Mouse (Mus musculus): ENCODE results near the gene Tubg1.

DNA sequence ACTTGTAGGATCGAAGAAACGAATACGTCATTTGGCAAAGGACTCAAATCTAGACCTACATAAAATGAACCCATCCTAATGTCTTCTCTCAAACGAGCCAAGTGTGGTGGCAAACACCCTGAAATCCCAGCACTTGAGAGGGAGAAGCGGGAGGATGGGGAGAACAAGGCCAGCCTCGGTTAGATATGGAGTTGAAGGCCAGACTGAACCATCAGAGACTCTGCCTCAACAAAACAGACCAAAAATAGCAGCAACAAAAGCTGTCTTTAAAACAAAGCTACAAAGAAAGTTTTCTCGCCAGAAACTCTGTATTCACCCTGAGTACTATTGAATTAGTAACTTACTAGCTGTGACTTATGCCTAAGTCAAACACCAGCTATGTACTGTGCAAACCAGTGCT, 17.3 kb downstream of the Tubg1 start:
- no peak for TF ChIP-seq CTCF (IDR thresholded peaks at IDR 0.05; ENCODE audit: low read depth, low read length)
- no peak for TF ChIP-seq POLR2A (IDR thresholded peaks at IDR 0.05; ENCODE audit: extremely low read depth, insufficient read depth, low read length)
